Mouse (Mus musculus) G1E-ER4 (cell line): ENCODE data around the gene Evi5. TPM values are rescaled to one million over a fixed set of nuclear protein-coding genes. Genes with fewer than 3 reads are reported as not detected.

Source experiments
- GATA1 ChIP-seq: IDR thresholded peaks from one replicate; pipeline ENCODE4 v1.8.0; 2012; ENCODE audit warnings: low read length, inconsistent platforms
- polyA plus RNA-seq: library from polyadenylated mRNA; stranded (reverse); fragments of >175 nt; gene quantifications from 2 replicates; pipeline ENCODE4 v1.2.3, GENCODE M21; 2012

Evi5 gene
- polyA plus RNA-seq = 7.2 and 8.3 TPM in 2 replicates

DNA sequence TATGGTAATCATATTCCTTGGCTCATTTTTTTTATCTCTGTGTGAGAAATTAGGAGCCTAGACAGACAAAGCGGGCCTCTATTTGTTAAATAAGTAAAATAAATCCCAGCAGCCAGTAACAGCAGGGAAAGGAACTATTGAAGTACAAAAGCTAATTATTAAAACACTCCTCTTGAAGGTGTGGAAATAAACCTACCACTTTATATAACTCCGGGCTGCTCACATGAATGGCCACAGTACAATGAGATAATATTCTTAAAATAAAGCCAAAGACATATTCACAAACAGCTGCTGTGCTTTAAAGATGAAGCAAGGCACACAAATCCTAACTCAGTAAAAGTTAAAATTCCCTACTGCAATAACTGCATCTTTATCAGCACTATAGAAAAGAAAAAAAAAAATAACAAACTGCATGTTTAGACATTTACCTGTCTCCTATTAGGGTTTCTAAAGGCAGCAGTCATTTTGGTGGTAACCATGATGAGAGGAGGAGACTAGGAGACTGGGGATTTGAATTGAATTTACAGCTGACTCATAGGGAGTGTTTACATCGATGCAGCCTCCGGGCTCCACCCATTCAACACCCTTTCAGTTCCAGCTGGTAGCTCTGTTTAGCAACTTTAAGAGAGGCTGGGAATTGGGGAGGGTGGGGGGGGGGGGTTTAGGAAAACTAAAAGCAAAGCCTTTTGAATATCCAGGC, at the start of gene Evi5:
Gene Evi5 (minus strand): TSS at position 547 of the 700 bp plus-strand sequence.
- no peak for TF ChIP-seq GATA1

DNA sequence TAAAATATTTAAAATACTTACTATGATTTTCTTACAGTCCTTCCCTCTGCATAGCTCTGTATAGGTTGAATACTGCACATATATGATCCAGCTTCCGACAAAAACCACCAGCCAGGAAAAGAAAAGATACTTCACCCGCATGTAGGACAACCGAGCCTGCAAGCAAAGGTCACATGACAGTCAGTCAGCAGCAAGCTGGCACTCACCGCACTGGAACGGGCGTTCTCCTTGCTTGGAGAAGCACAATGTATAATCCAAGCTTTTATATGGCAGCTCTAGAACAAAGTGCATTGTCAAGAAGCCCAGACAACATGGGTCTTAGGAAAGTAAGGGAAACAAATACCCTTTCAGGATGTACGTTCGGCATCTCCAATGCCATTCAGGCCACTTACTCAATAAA, 49.7 kb upstream of the Evi5 start:
- TF ChIP-seq GATA1 = no peak

DNA sequence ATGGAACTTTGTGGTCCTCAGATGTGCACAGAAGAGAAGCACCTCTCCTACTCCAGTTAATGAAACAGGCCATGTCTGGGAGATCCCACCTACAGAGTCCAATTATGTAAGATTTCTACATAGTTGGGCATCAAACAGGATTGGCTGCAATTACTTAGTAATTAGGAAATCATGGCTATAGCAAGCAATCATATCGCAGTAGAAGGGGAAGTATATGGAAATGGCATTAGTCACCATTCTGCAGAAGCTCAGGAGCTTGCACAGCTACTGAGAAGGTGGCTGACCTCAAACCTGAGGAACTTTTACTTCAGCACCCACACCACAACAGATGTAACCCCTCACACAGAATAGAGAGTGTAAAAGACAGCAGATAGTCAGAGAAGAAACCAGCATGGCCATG, 47.9 kb upstream of the Evi5 start:
- no peak for TF ChIP-seq GATA1

DNA sequence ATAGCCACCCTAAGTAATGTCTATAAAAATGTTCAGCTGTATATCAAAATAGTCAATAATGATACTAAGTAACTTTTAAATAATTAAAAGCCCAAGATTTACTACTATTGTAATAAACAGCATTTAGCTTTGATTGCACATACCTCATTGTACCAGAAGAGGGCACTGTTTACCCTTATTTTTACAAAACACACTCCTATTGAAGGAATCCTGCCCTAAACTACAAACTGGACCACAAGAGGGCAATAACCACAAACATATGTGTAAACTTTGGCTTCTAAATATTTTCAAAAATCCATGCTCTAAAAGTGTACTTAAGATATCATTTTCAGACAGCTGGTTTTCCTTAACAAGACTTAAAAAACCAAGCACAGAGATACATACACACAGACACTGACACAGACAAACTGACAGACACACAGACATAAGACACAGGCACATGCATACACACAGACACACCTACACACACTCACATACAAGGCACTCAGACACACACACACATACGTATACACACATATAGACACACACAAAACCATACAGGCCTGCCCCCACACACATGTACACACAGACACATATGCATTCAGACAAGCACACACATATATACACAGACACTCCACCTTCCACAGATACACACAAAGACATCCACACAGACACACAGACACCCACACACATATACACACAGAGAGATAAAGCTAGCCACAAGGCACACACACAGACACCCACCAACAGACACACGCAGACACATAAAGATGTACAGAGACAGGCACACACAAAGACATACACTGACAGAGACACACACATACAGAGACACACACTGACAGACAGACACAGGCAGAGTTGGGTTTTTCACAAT, 46.7 kb upstream of the Evi5 start:
- TF ChIP-seq GATA1 = no peak

DNA sequence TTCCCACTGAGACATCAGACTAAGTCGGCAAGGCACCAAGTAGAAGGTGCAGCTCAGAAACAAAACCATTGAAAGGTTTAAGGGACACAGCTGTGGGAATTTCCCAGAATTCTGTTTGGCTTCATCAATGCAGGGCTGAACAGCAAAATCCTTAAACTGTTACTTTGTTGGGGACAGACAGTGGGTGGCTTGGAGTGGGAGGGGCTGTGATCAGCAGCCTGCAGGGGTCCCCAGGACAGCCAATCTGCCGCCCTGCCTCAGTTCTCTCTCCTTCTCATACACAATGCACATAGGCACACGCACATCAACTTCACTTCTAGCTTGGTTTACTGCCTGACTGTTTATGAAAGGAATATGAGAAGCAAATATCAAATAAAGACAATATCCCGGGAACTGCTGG, 40.4 kb upstream of the Evi5 start:
- TF ChIP-seq GATA1 = no peak

DNA sequence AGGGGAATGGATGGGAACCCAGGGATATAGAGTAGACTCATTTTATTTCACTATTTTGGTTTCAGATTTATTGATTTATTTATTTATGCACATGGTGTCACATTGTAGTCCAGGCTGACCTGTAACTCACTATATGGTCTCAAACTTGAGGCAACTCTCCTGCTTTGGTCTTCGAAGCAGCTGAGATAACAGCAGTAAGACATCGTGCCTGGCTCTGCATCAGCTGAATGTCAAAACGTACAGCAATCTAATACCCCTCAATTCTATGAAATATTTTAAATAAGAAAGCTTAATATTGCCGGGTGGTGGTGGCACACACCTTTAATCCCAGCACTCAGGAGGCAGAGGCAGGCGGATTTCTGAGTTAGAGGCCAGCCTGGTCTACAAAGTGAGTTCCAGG, 36.1 kb upstream of the Evi5 start:
- TF ChIP-seq GATA1 = no peak

DNA sequence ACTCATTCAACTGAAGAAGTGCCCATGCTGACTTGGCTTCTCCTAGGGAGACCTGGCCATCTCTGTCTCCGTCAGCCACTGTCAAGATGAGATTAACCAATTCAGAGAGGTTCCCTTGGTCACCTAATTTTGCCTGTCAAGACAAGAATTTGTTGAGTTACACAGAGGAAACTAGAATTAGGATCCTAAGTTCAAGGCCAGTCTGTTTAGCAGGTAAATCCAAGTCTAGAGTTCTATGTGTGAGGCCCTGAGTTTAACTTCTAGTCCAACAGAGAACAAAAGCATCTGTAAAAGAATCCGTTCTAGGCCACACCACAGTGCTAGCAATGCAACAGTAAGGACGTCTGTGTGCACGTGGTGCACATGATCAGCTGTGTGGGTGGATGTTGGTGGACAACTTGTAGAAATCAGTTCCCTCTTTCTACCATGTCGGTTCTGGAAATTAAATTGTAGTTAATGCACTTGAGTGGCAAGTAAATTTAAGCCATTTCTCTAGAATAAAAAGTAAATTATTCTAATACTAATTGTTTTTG, 35.2 kb upstream of the Evi5 start:
- TF ChIP-seq GATA1 = no peak

DNA sequence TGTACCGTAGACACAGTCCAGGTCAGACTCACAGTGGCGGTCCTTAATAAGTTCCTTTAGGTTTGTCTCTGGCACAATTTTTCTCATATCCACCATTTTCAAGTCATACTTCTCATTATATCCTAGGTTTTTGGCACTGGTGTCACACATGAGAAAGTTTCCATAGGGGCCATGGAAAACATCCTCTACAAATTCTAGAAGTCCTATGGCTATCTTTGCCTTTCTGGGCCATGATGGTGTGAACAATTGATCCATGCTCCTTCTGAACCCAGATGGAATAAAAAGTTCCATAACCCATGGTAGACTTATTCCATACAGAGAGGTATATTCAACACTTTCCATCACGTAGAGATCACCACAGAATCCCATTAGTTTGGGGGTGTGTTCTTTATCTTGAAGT, 34.8 kb upstream of the Evi5 start:
- no peak for TF ChIP-seq GATA1

DNA sequence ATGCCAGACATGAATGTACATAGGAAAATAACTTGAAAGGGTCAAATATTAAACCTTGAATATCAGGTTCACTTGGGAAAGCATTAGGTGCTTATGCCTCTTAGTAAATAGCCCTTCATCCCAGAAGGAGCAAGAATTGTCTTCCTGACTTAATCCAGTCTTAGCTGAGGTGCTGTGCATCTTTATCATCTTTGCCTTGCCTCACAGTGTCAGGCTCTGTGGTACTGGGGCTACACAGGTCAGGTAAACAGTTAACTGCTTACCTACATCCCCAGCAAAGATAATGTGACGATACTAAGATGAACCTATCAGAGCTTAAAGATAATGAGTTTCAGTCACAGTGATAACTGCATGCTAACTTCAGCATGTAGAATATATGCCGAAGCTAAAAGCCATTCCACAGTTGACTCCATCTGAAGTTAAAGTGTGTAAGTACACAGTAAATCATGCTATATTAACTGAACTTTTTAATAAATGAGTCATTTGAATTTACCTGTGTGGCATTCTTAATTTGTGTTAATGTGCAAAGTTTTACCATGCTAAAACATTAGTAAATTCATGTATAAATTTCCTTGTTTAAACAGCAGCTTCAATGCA, 33.7 kb upstream of the Evi5 start:
- TF ChIP-seq GATA1 = no peak

DNA sequence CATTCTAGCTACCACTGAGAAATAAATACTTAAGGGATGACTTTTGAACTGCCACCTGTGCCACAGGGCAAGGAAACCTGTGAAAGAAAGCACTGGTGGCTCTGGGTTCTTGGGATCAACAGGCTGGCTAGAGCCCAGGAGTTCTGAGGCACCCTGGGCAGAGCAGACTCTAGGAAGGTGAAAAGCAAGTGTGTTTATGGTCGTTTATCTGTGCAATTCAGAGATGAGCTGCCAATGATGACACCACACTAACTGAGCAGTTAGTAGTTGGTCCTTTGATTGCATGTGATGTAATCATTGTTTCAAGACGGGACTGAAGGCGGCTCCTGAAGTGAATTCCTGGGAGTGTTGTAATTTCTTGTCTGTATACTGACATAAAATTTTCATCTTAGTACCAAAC, 29.4 kb upstream of the Evi5 start:
- TF ChIP-seq GATA1 = no peak

DNA sequence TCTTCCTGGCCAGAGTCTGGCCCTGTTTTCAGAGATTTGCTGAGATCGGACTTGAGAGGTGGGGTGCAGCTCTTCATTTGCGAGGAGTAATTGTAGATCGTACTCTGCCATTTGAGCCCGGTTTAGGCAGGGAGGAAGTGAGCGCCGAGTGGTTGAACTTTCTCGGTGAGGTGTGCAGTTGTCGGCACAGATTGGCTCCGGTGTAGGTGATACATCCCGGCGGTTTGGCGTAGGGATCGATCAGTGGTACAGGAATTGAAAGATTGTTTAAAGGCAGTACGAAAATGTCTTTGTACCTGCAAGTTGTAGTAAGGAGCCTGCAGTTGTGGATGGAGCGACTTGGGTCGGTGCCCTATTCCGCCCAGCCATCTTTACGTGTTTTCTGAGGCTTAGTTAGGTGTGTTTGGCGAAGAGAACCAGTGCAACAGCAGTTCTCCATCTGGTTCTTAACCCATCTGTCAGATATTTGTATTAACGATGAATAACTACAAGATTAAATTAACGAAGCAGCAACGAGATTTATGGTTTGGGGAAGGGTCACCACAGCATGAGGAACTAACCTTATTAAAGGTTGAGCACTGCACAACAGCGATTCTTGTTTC, 26.2 kb upstream of the Evi5 start:
- TF ChIP-seq GATA1 = no peak

DNA sequence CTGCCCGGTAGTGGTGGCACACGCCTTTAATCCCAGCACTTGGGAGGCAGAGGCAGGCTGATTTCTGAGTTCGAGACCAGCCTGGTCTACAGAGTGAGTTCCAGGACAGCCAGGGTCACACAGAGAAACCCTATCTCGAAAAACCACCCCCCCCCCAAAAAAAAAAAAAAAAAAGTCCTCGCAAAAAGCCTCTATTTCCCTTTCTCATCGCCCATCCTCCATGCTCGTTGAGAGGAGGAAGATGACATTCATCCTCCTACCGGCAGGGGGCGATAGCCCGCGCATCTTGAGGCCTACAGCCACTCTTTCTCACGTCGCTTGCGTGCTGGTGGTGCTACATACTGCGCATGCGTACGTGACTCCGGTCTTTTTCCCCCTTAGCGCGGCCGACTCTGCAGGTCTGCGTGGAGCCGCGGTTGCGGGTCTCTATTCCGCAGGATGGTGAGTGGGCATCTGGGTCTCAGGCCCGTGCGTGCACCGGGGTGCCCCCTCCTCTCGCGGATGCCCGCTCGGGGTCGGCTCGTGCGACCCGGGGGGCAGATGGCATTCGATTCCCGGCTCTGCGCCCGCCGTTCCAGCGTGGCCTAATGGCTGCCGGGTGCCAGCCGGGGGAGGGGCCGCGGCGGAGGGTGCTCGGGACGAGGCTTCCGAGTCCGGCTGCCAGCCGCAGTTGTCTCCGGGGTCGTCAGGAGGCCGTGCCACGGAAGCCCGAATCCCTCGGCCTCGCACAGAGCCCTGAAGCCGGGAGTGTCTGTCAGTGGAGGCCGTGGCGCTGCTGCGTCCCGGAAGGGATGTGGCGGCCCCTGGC, 25.5 kb upstream of the Evi5 start, which contains the start of gene Rpl5:
Gene Rpl5 (plus strand): TSS at position 297 of the 808 bp plus-strand sequence.
- TF ChIP-seq GATA1 = no peak

DNA sequence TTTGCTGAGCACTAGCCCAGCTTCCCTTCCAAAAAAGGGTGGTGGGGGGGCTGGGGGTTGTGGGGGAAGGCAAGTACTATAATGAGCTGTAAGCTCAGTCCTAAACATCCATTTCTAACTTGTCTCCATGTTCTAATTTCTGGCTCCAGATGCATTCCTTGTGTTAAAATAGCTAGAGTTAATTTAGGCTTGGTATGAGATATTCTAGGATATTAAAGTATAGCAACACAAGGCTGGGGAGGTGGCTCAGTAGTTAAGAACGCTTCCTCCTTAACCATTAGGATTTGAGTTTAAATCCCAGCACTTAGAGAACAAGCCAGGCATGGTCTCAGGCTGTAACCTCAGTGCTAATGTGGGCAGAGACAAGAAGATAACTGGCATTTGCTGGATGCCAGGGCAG, 21.4 kb upstream of the Evi5 start:
- no peak for TF ChIP-seq GATA1

DNA sequence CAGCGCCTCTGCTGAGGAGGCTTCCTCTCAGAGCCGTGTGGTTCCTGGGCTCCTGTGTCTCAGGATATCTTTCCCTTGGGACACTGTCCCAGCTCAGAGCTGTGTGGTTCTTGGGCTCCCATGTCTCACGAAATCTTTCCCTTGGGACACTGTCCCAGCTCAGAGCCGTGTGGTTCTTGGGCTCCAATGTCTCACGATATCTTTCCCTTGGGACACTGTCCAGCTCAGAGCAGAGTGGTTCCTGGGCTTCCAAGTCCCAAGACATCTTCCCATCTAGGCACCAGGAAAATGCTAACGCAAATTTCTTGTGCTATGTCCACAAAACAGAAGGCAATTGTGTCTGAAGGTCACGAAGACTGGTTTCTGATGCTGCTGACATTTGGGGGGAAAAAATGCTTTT, 19.8 kb upstream of the Evi5 start:
- no peak for TF ChIP-seq GATA1

DNA sequence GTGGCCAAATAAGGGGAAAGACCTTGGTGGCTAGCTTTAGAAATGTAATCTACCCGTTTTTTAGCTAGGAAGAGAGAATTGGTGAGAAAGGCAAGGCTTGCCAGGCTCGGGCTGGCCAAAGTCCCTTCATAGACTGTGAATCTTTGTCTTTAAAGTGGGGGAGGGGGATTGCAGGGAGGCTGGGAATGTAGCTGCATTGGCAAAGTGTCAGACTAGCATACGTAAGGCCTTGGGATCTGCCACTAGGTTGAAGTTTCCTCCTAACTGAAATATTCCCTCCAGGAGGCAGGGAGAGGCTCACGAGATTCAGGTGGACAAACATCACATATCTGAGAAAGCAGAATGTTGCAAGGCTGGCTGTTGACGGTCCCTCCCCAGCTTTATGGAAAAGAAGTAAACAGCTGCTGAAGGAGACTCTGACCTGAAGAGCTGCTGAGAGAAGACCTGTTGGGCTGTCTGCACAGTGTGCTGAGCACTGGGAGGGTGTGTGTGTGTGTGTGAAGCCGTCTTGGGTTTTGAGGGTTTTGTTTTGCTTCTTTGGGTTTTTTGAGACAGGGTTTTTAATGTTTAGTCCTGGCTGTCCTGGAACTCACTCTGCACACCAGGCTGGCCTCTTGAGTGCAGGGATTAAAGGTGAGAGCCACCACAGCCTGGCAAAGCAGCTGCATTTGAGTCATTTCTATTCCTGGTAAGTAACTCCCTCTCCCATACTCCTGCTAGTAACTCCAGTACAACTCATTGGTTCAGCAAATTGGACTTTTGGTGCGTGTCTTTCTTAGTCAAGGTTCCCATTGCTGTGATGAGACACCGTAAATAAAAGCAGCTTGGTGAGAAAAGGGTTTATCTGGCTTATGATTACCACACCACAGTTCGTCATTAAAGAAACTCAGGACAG, 15.3 kb upstream of the Evi5 start:
- no peak for TF ChIP-seq GATA1
